Mouse (Mus musculus): ENCODE measurements at regions not wholly inside any gene's neighbourhood (a gene's known extent, or its start where the extent isn't known, plus 50 kb on each side); places are given as distances from the start of the nearest gene placed in this dataset.

- H3K4me3 ChIP-seq (replicated peaks; ENCODE audit: extremely low read depth, low read depth, low read length): no peak overlapping the region
- TF ChIP-seq POLR2A (IDR thresholded peaks at IDR 0.05; ENCODE audit: borderline replicate concordance, extremely low read depth, low read depth, low read length) (no peak), CTCF (IDR thresholded peaks at IDR 0.05; ENCODE audit: insufficient read depth, low read length) (no peak)
- WGBS: 52% methylated on average over 2 of the region's 2 CpGs
- DNase-seq: no peak
- H3K4me1 ChIP-seq (ENCODE audit: control insufficient read depth, insufficient read depth, low read length): no peaks in the 10 kb centered on the region
Measured at GRCm38 (mm10) chr5:50343681-50344080, 284.9 kb upstream of the Adgra3 start.

- no peak for DNase-seq
- 33% methylated on average over 1 of the region's 1 CpGs for WGBS
- TF ChIP-seq CTCF (IDR thresholded peaks at IDR 0.05; ENCODE audit: insufficient read depth, low read length) (no peak), POLR2A (IDR thresholded peaks at IDR 0.05; ENCODE audit: borderline replicate concordance, extremely low read depth, low read depth, low read length) (no peak)
- H3K4me1 ChIP-seq (ENCODE audit: control insufficient read depth, insufficient read depth, low read length): no peaks in the 10 kb centered on the region
- no peak overlapping the region for H3K4me3 ChIP-seq (replicated peaks; ENCODE audit: extremely low read depth, low read depth, low read length)
Measured at GRCm38 (mm10) chr5:50309491-50309890, 250.7 kb upstream of the Adgra3 start.

- no peak overlapping the region for H3K4me3 ChIP-seq (replicated peaks; ENCODE audit: extremely low read depth, low read depth, low read length)
- no peak for TF ChIP-seq POLR2A (IDR thresholded peaks at IDR 0.05; ENCODE audit: borderline replicate concordance, extremely low read depth, low read depth, low read length)
- no peak for TF ChIP-seq CTCF (IDR thresholded peaks at IDR 0.05; ENCODE audit: insufficient read depth, low read length)
- WGBS: 51% methylated on average over 1 of the region's 1 CpGs
- DNase-seq: no peak
- H3K4me1 ChIP-seq (ENCODE audit: control insufficient read depth, insufficient read depth, low read length): no peaks in the 10 kb centered on the region
Measured at GRCm38 (mm10) chr5:50303859-50304480, 245.2 kb upstream of the Adgra3 start.

GRCm38 (mm10) chr5:50293794-50294193 lies 235.0 kb upstream of the Adgra3 start:
- no peak overlapping the region for H3K4me3 ChIP-seq (replicated peaks; ENCODE audit: extremely low read depth, low read depth, low read length)
- no peak for DNase-seq
- WGBS: 59% methylated on average over 3 of the region's 3 CpGs
- no peaks in the 10 kb centered on the region for H3K4me1 ChIP-seq (ENCODE audit: control insufficient read depth, insufficient read depth, low read length)
- no peak for TF ChIP-seq POLR2A (IDR thresholded peaks at IDR 0.05; ENCODE audit: borderline replicate concordance, extremely low read depth, low read depth, low read length)
- no peak for TF ChIP-seq CTCF (IDR thresholded peaks at IDR 0.05; ENCODE audit: insufficient read depth, low read length)

DNA sequence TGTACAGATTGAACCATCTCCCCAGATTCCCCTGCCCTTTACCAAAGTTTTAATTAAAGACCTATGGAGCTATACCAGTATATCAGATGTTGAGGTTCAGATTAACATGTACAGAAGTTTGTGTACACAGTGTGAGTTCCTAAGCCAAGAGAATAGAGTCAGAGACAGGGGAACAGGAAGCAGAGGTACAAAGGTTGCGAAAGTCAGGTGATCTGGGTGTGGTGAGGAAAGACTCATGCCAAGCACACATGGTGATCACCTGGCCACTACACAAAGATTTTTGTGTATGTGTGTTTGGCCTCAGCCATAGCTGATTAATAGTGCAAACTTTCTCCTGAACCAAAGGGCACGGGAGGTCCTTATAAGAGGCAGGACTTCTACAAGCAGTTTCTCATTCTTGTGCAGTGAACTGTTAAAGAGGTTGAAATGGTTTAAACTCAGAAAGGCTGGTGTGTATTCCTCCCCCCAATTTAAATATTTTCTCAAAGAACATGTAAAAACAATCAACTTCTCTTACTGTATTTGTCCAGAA lies 232.1 kb upstream of the Adgra3 start:
- no peak for TF ChIP-seq CTCF (IDR thresholded peaks at IDR 0.05; ENCODE audit: insufficient read depth, low read length)
- no peak for TF ChIP-seq POLR2A (IDR thresholded peaks at IDR 0.05; ENCODE audit: borderline replicate concordance, extremely low read depth, low read depth, low read length)
- WGBS: 76% methylated on average over 2 of the region's 2 CpGs
- no peak for DNase-seq
- H3K4me3 ChIP-seq (replicated peaks; ENCODE audit: extremely low read depth, low read depth, low read length): no peak overlapping the region
- no peaks in the 10 kb centered on the region for H3K4me1 ChIP-seq (ENCODE audit: control insufficient read depth, insufficient read depth, low read length)

DNA sequence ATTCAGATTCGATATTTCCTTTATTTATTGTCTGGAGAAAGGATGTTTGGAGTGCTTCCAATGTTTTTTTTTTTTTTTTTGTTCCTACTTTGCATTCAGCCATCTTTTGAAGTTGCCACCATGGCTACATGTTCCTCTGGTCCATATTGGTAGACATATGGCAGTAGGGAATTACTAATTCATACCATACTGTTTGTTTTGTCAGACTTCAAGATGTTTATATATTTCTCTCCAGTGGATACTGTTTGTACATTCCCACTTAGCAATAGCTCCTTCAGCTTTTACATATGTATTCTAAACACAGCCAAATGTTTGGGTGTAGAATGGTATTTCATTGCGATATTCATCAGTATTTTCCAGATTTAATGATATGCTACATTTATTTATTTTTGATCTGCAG lies 201.6 kb upstream of the Adgra3 start:
- Histone ChIP-seq H3K4me3 (replicated peaks; ENCODE audit: extremely low read depth, low read depth, low read length) (no peak overlapping the region), H3K4me1 (ENCODE audit: control insufficient read depth, insufficient read depth, low read length) (no peaks in the 10 kb centered on the region)
- TF ChIP-seq POLR2A (IDR thresholded peaks at IDR 0.05; ENCODE audit: borderline replicate concordance, extremely low read depth, low read depth, low read length): no peak
- no peak for TF ChIP-seq CTCF (IDR thresholded peaks at IDR 0.05; ENCODE audit: insufficient read depth, low read length)
- no peak for DNase-seq
- WGBS: 62% methylated on average over 2 of the region's 2 CpGs

- no peak overlapping the region for H3K4me3 ChIP-seq (replicated peaks; ENCODE audit: extremely low read depth, low read depth, low read length)
- no peak for DNase-seq
- no peak for TF ChIP-seq POLR2A (IDR thresholded peaks at IDR 0.05; ENCODE audit: borderline replicate concordance, extremely low read depth, low read depth, low read length)
- TF ChIP-seq CTCF (IDR thresholded peaks at IDR 0.05; ENCODE audit: insufficient read depth, low read length): no peak
- 90% methylated on average over 1 of the region's 1 CpGs for WGBS
- no peaks in the 10 kb centered on the region for H3K4me1 ChIP-seq (ENCODE audit: control insufficient read depth, insufficient read depth, low read length)
Measured at GRCm38 (mm10) chr5:50258017-50258416, 199.2 kb upstream of the Adgra3 start.

DNA sequence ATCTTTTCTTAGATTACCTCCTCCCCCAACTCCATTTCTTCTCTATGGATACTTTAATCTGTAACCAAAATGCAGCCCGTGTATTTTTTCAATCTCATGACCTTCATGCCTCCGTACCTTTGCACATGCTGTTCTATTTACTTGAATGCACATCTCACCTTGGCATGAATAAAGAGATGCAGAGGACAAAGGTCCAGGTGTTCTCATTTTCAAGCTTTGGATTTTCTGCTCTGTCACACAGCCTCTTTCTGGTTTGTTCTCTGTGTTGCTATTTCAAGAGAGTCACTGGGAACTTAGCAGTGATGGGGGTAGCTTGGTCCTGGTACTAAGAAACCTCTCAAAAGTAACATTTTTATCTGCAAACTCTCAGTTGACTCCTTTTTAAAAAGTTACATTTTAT lies 175.3 kb upstream of the Adgra3 start:
- Histone ChIP-seq H3K4me3 (replicated peaks; ENCODE audit: extremely low read depth, low read depth, low read length) (no peak overlapping the region), H3K4me1 (ENCODE audit: control insufficient read depth, insufficient read depth, low read length) (no peaks in the 10 kb centered on the region)
- no peak for DNase-seq
- 90% methylated on average over 2 of the region's 2 CpGs for WGBS
- no peak for TF ChIP-seq CTCF (IDR thresholded peaks at IDR 0.05; ENCODE audit: insufficient read depth, low read length)
- no peak for TF ChIP-seq POLR2A (IDR thresholded peaks at IDR 0.05; ENCODE audit: borderline replicate concordance, extremely low read depth, low read depth, low read length)

DNA sequence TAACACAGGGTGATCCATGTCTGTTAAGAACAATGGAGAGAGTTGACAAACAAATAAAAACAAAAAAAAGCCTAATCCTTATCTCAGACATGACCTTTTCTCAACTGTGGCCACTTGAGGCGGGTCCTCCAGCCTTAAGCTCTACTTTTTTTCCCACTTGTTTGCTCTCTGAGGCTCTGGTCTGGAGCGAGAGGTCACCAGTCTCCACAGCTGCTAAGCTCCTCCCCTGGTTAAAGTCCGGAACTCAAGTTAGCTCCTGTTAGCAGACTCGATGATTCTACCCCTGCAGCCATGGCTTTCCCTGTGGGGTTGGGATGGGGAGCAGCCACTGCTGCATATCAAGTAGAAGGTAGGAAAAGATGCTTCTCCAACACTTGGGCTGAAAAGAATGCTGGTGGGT lies 158.2 kb upstream of the Adgra3 start:
- Histone ChIP-seq H3K4me3 (replicated peaks; ENCODE audit: extremely low read depth, low read depth, low read length) (no peak overlapping the region), H3K4me1 (ENCODE audit: control insufficient read depth, insufficient read depth, low read length) (no peaks in the 10 kb centered on the region)
- no peak for DNase-seq
- TF ChIP-seq POLR2A (IDR thresholded peaks at IDR 0.05; ENCODE audit: borderline replicate concordance, extremely low read depth, low read depth, low read length) (no peak), CTCF (IDR thresholded peaks at IDR 0.05; ENCODE audit: insufficient read depth, low read length) (no peak)
- WGBS: 40% methylated on average over 4 of the region's 4 CpGs

DNA sequence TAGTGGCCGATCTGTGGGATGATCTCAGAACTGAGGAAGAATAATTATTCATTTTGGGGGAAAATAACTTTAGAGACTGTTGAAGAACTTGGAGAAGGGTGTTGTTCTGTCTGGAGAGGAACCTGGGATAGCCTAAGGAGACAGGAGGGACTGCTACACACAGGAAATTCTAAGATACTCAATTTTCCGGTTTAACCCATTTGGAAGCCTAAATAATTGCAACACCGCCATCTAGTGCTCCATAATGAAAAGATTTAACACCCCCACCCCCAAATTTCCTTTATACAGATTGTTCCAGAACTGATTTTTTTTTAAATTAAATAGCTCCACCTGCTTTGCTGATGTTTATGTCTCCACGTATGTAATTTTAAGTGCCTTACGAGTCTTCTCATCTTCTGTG lies 157.2 kb upstream of the Adgra3 start:
- TF ChIP-seq CTCF (IDR thresholded peaks at IDR 0.05; ENCODE audit: insufficient read depth, low read length): no peak
- TF ChIP-seq POLR2A (IDR thresholded peaks at IDR 0.05; ENCODE audit: borderline replicate concordance, extremely low read depth, low read depth, low read length): no peak

More for the DNA sequence above, 157.2 kb upstream of the Adgra3 start:
- 27% methylated on average over 5 of the region's 5 CpGs for WGBS
- DNase-seq: no peak
- Histone ChIP-seq H3K4me3 (replicated peaks; ENCODE audit: extremely low read depth, low read depth, low read length) (no peak overlapping the region), H3K4me1 (ENCODE audit: control insufficient read depth, insufficient read depth, low read length) (no peaks in the 10 kb centered on the region)
